Mouse (Mus musculus): ENCODE results near the gene Lman2l. TPM values are rescaled to one million over a fixed set of nuclear protein-coding genes. Genes with fewer than 3 reads are reported as not detected.

Gene Lman2l
- 9.0 and 9.9 TPM in 2 replicates for polyA plus RNA-seq (2015; fragmentation: Nextera tagmentation; extraction: Ambion mirVana)

GRCm38 (mm10) chr1:36444471-36445464 lies at the start of gene Lman2l:
Gene Lman2l (minus strand): TSS chr1:36445271.
- H3K27me3 ChIP-seq (ENCODE audit: insufficient read depth, low read length) = no peaks in the 10 kb centered on the region
- H3K4me2 ChIP-seq (ENCODE audit: low read depth, low read length) = peak within 1 kb of the TSS; percentile 96
- H3K27ac ChIP-seq (ENCODE audit: low read depth) = peak within 1 kb of the TSS; percentile 73
- peaks cover 6% of the 10 kb centered on the region for H3K36me3 ChIP-seq (replicated peaks; ENCODE audit: insufficient read depth, low read length)
- H3K4me1 ChIP-seq (ENCODE audit: insufficient read depth) = peaks cover 14% of the 10 kb centered on the region
- H3K9me3 ChIP-seq (ENCODE audit: low read length) = no peaks in the 10 kb centered on the region
- under 1% methylated on average over 56 of the region's 57 CpGs for WGBS (ENCODE audit: insufficient replicate concordance)
- peak; percentile 100 for ATAC-seq
- DNase-seq = peak; percentile 96
- H3K4me3 ChIP-seq (ENCODE audit: low read depth, low read length) = peak within 1 kb of the TSS; percentile 94
- peak within 1 kb of the TSS; percentile 79 for H3K9ac ChIP-seq (replicated peaks)
- TF ChIP-seq CTCF (IDR thresholded peaks at IDR 0.05; ENCODE audit: low read depth) (no peak; the same call in 1 of the 2 replicates), EP300 (IDR thresholded peaks at IDR 0.05; ENCODE audit: low read depth) (no peak)

- no peak for DNase-seq
- Histone ChIP-seq H3K27me3 (ENCODE audit: insufficient read depth, low read length) (no peaks in the 10 kb centered on the region), H3K4me2 (ENCODE audit: low read depth, low read length) (no peak overlapping the region), H3K9me3 (ENCODE audit: low read length) (no peaks in the 10 kb centered on the region), H3K36me3 (replicated peaks; ENCODE audit: insufficient read depth, low read length) (no peaks in the 10 kb centered on the region), H3K9ac (replicated peaks) (no peak overlapping the region), H3K4me1 (ENCODE audit: insufficient read depth) (no peaks in the 10 kb centered on the region), H3K4me3 (ENCODE audit: low read depth, low read length) (no peak overlapping the region), H3K27ac (ENCODE audit: low read depth) (no peak overlapping the region)
- 76% methylated on average over 6 of the region's 6 CpGs for WGBS (ENCODE audit: insufficient replicate concordance)
- no peak for TF ChIP-seq EP300 (IDR thresholded peaks at IDR 0.05; ENCODE audit: low read depth)
- TF ChIP-seq CTCF (IDR thresholded peaks at IDR 0.05; ENCODE audit: low read depth) = no peak
- ATAC-seq = no peak
Measured at GRCm38 (mm10) chr1:36493299-36493698, 48.2 kb upstream of the Lman2l start.

GRCm38 (mm10) chr1:36492416-36493139 lies 47.5 kb upstream of the Lman2l start:
- Histone ChIP-seq H3K36me3 (replicated peaks; ENCODE audit: insufficient read depth, low read length) (no peaks in the 10 kb centered on the region), H3K27ac (ENCODE audit: low read depth) (no peak overlapping the region), H3K4me2 (ENCODE audit: low read depth, low read length) (no peak overlapping the region), H3K9me3 (ENCODE audit: low read length) (no peaks in the 10 kb centered on the region), H3K9ac (replicated peaks) (no peak overlapping the region), H3K4me3 (ENCODE audit: low read depth, low read length) (no peak overlapping the region), H3K27me3 (ENCODE audit: insufficient read depth, low read length) (no peaks in the 10 kb centered on the region), H3K4me1 (ENCODE audit: insufficient read depth) (no peaks in the 10 kb centered on the region)
- DNase-seq (no peak), ATAC-seq (no peak)
- 55% methylated on average over 9 of the region's 9 CpGs for WGBS (ENCODE audit: insufficient replicate concordance)
- no peak for TF ChIP-seq EP300 (IDR thresholded peaks at IDR 0.05; ENCODE audit: low read depth)
- TF ChIP-seq CTCF (IDR thresholded peaks at IDR 0.05; ENCODE audit: low read depth) = peak; percentile 52

- no peaks in the 10 kb centered on the region for H3K36me3 ChIP-seq (replicated peaks; ENCODE audit: insufficient read depth, low read length)
- no peaks in the 10 kb centered on the region for H3K4me1 ChIP-seq (ENCODE audit: insufficient read depth)
- H3K4me2 ChIP-seq (ENCODE audit: low read depth, low read length) = no peak overlapping the region
- H3K9ac ChIP-seq (replicated peaks) = no peak overlapping the region
- TF ChIP-seq CTCF (IDR thresholded peaks at IDR 0.05; ENCODE audit: low read depth) (no peak), EP300 (IDR thresholded peaks at IDR 0.05; ENCODE audit: low read depth) (no peak)
- no peak overlapping the region for H3K4me3 ChIP-seq (ENCODE audit: low read depth, low read length)
- H3K27ac ChIP-seq (ENCODE audit: low read depth) = no peak overlapping the region
- 77% methylated on average over 6 of the region's 6 CpGs for WGBS (ENCODE audit: insufficient replicate concordance)
- H3K9me3 ChIP-seq (ENCODE audit: low read length) = no peaks in the 10 kb centered on the region
- no peaks in the 10 kb centered on the region for H3K27me3 ChIP-seq (ENCODE audit: insufficient read depth, low read length)
- DNase-seq (no peak), ATAC-seq (no peak)
Measured at GRCm38 (mm10) chr1:36489661-36490060, 44.6 kb upstream of the Lman2l start.

- no peak for ATAC-seq
- Histone ChIP-seq H3K4me1 (ENCODE audit: insufficient read depth) (no peaks in the 10 kb centered on the region), H3K9me3 (ENCODE audit: low read length) (no peaks in the 10 kb centered on the region), H3K4me2 (ENCODE audit: low read depth, low read length) (no peak overlapping the region), H3K27me3 (ENCODE audit: insufficient read depth, low read length) (no peaks in the 10 kb centered on the region), H3K9ac (replicated peaks) (no peak overlapping the region), H3K36me3 (replicated peaks; ENCODE audit: insufficient read depth, low read length) (no peaks in the 10 kb centered on the region), H3K4me3 (ENCODE audit: low read depth, low read length) (no peak overlapping the region), H3K27ac (ENCODE audit: low read depth) (no peak overlapping the region)
- DNase-seq = no peak
- WGBS (ENCODE audit: insufficient replicate concordance) = 85% methylated on average over 9 of the region's 9 CpGs
- no peak for TF ChIP-seq EP300 (IDR thresholded peaks at IDR 0.05; ENCODE audit: low read depth)
- no peak for TF ChIP-seq CTCF (IDR thresholded peaks at IDR 0.05; ENCODE audit: low read depth)
Measured at GRCm38 (mm10) chr1:36487111-36487510, 42.0 kb upstream of the Lman2l start.

- Histone ChIP-seq H3K4me3 (ENCODE audit: low read depth, low read length) (no peak overlapping the region), H3K27me3 (ENCODE audit: insufficient read depth, low read length) (no peaks in the 10 kb centered on the region), H3K36me3 (replicated peaks; ENCODE audit: insufficient read depth, low read length) (no peaks in the 10 kb centered on the region), H3K4me1 (ENCODE audit: insufficient read depth) (no peaks in the 10 kb centered on the region), H3K27ac (ENCODE audit: low read depth) (no peak overlapping the region), H3K9me3 (ENCODE audit: low read length) (no peaks in the 10 kb centered on the region), H3K4me2 (ENCODE audit: low read depth, low read length) (no peak overlapping the region), H3K9ac (replicated peaks) (no peak overlapping the region)
- whole genome bisulfite sequencing (ENCODE audit: insufficient replicate concordance) = 67% methylated on average over 7 of the region's 7 CpGs
- DNase-seq (no peak), ATAC-seq (no peak)
- TF ChIP-seq EP300 (IDR thresholded peaks at IDR 0.05; ENCODE audit: low read depth) (no peak), CTCF (IDR thresholded peaks at IDR 0.05; ENCODE audit: low read depth) (no peak)
Measured at GRCm38 (mm10) chr1:36485080-36485479, 40.0 kb upstream of the Lman2l start.
